Mouse (Mus musculus): ENCODE results near the gene Hist3h2ba. TPM values are rescaled to one million over a fixed set of nuclear protein-coding genes. Genes with fewer than 3 reads are reported as not detected.

Gene Hist3h2ba
- polyA plus RNA-seq, 1 experiment from 2014 or later, result 355 TPM

DNA sequence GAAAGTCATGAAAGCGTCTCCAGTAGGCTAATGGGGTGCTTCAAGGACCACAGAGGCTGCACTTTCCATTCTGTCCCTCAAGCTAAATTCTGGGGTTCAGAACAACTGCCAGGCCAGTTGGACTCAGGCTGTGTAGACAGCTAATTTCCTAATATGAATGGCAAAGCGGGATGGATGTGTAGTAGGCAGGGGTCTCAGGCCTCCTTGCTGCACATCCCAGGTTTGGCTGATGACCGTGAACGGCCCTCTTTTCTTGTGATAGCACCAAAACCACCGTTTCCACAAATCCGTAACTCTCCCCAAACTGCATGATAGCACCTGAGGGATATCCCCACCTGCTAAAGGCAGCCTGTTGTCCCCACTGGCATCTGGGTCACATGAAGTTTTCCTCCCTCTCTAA, 9.8 kb downstream of the Hist3h2ba start:
- H3K9ac ChIP-seq (replicated peaks), result 0 out of 2 replicates have a peak overlapping the region, but pooled peaks have one; percentile 100
- H3K27me3 ChIP-seq, result no peaks in the 10 kb centered on the region
- peak overlapping the region; percentile 79 for H3K4me2 ChIP-seq (replicated peaks)
- H3K4me3 ChIP-seq, result peak overlapping the region; percentile 99
- no peaks in the 10 kb centered on the region for H3K36me3 ChIP-seq
- 86% methylated on average over 6 of the region's 6 CpGs for WGBS
- H3K4me1 ChIP-seq, result peaks cover 46% of the 10 kb centered on the region
- H3K9me3 ChIP-seq, result no peaks in the 10 kb centered on the region
- H3K27ac ChIP-seq (replicated peaks), result no peak overlapping the region
- no peak for ATAC-seq (replicated peaks)

DNA sequence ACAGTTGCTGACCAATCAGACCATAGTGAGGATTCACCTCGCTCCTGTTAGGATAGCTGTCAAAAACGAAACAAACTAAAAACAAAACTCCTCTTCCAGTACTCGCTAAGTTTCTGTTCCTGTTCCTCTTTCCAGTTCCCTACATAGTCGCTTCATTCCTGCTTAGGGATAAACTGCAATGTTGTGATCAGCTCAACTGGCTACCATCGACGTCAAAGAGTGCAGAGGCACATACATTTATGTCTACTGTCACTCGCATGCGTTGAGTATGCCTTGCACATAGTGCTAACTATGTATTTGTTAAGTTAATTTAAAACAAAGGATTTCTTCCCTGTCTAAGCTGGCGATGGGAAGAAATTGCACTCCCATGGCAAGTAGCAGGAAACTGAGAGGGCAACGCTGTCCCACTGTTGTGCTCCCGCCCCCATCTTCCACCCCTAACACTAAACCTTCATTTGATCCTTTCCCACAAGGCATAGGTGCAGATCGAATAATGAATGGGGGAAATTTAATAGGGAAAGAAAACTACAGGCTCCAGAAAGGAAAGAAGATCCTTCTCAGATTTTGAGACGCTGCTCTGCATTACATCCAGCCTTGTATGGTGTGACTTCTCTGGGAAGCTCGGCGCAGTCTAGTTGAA, 10.6 kb downstream of the Hist3h2ba start:
- Histone ChIP-seq H3K9ac (replicated peaks) (peak overlapping the region; percentile 59), H3K27ac (replicated peaks) (peak overlapping the region; percentile 83)

GRCm38 (mm10) chr11:58959921-58960465, 11.3 kb downstream of the Hist3h2ba start:
- Histone ChIP-seq H3K4me1 (peaks cover 46% of the 10 kb centered on the region), H3K4me3 (peak overlapping the region; percentile 56), H3K4me2 (replicated peaks) (peak overlapping the region; percentile 96), H3K27ac (replicated peaks) (peak overlapping the region; percentile 83), H3K9ac (replicated peaks) (peak overlapping the region; percentile 59), H3K36me3 (no peaks in the 10 kb centered on the region), H3K27me3 (no peaks in the 10 kb centered on the region), H3K9me3 (no peaks in the 10 kb centered on the region)
- ATAC-seq (replicated peaks), result peak; percentile 80
- 3% methylated on average over 40 of the region's 40 CpGs for WGBS

More for the DNA sequence above, 10.6 kb downstream of the Hist3h2ba start:
- no peaks in the 10 kb centered on the region for H3K27me3 ChIP-seq
- peak overlapping the region; percentile 56 for H3K4me3 ChIP-seq
- 32% methylated on average over 15 of the region's 15 CpGs for WGBS
- H3K36me3 ChIP-seq, result no peaks in the 10 kb centered on the region
- no peaks in the 10 kb centered on the region for H3K9me3 ChIP-seq
- peak overlapping the region; percentile 96 for H3K4me2 ChIP-seq (replicated peaks)
- H3K4me1 ChIP-seq, result peaks cover 46% of the 10 kb centered on the region
- no peak for ATAC-seq (replicated peaks)

DNA sequence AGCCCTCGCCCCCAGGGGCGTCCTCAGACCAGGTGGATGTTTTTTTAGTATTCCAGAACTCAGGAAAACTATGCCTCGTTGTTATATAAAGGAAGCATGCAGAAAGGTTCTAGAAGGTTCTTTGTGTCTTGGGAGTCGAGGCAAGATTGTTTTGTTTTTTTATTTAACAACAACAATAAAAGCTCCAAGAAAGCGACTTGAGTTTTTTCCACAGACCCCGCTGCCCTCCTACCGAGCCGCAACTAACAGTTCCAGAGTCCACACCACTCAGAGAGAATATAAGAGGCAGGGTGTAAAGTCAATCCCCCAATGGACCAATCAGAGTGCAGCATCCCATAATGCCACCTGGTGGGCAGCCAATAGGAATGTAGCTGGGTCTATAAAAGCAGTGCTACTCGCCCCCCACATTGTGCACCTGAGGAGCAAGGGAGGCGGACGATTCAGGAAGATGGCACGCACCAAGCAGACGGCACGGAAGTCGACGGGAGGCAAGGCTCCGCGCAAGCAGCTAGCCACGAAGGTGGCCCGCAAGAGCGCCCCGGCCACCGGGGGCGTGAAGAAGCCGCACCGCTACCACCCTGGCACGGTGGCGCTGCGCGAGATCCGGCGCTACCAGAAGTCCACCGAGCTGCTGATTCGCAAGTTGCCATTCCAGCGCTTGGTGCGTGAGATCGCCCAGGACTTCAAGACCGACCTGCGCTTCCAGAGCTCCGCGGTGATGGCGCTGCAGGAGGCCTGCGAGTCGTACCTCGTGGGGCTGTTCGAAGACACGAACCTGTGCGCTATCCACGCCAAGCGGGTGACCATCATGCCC, 12.9 kb downstream of the Hist3h2ba start:
- Histone ChIP-seq H3K4me1 (peaks cover 40% of the 10 kb centered on the region), H3K9me3 (no peaks in the 10 kb centered on the region), H3K4me2 (replicated peaks) (no peak overlapping the region), H3K27ac (replicated peaks) (no peak overlapping the region), H3K9ac (replicated peaks) (no peak overlapping the region), H3K27me3 (no peaks in the 10 kb centered on the region), H3K4me3 (no peak overlapping the region), H3K36me3 (no peaks in the 10 kb centered on the region)
- WGBS, result 65% methylated on average over 50 of the region's 50 CpGs
- no peak for ATAC-seq (replicated peaks)

- Histone ChIP-seq H3K9me3 (no peaks in the 10 kb centered on the region), H3K36me3 (no peaks in the 10 kb centered on the region), H3K27ac (replicated peaks) (no peak overlapping the region), H3K4me3 (no peak overlapping the region), H3K27me3 (no peaks in the 10 kb centered on the region), H3K9ac (replicated peaks) (no peak overlapping the region), H3K4me1 (peaks cover 21% of the 10 kb centered on the region), H3K4me2 (replicated peaks) (no peak overlapping the region)
- 35% methylated on average over 17 of the region's 17 CpGs for WGBS
- ATAC-seq (replicated peaks), result no peak
Measured at GRCm38 (mm10) chr11:58963543-58963942, 14.8 kb downstream of the Hist3h2ba start.

- no peak overlapping the region for H3K4me2 ChIP-seq (replicated peaks)
- WGBS, result 87% methylated on average over 7 of the region's 7 CpGs
- no peak overlapping the region for H3K27ac ChIP-seq (replicated peaks)
- no peak overlapping the region for H3K9ac ChIP-seq (replicated peaks)
- H3K4me1 ChIP-seq, result peaks cover 14% of the 10 kb centered on the region
- no peak overlapping the region for H3K4me3 ChIP-seq
- ATAC-seq (replicated peaks), result no peak
- no peaks in the 10 kb centered on the region for H3K9me3 ChIP-seq
- peaks cover 1% of the 10 kb centered on the region; the same call in 1 of the 2 replicates for H3K36me3 ChIP-seq
- no peaks in the 10 kb centered on the region for H3K27me3 ChIP-seq
Measured at GRCm38 (mm10) chr11:58964216-58964615, 15.5 kb downstream of the Hist3h2ba start.

- H3K4me2 ChIP-seq (replicated peaks), result no peak overlapping the region
- H3K27ac ChIP-seq (replicated peaks), result no peak overlapping the region
- H3K4me1 ChIP-seq, result peaks cover 4% of the 10 kb centered on the region; the same call in 1 of the 2 replicates
- no peak for ATAC-seq (replicated peaks)
- H3K27me3 ChIP-seq, result no peaks in the 10 kb centered on the region
- H3K9me3 ChIP-seq, result no peaks in the 10 kb centered on the region
- no peak overlapping the region for H3K4me3 ChIP-seq
- H3K36me3 ChIP-seq, result peaks cover 5% of the 10 kb centered on the region; the same call in 1 of the 2 replicates
- H3K9ac ChIP-seq (replicated peaks), result no peak overlapping the region
- 62% methylated on average over 12 of the region's 12 CpGs for WGBS
Measured at GRCm38 (mm10) chr11:58965001-58965760, 16.5 kb downstream of the Hist3h2ba start.

DNA sequence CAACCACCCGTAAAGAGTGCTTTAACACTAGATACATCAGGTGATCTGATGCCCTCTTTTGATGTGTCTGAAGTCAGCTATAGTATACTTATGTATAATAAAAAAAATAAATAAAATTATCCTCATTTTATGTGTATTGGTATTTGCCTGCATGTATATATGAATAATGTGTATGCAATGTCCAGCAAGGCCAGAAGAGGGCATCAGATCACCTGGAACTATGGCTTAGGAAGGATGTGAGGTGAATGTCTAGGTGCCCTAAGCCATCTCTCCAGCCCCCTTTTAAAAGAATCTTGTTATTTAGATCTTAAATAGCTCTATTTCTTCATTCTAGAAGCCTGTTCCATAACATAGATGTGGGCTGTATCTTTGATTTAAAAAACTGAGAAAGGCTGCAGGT, 18.6 kb downstream of the Hist3h2ba start:
- Histone ChIP-seq H3K4me3 (no peak overlapping the region), H3K9ac (replicated peaks) (no peak overlapping the region), H3K9me3 (no peaks in the 10 kb centered on the region), H3K27me3 (no peaks in the 10 kb centered on the region), H3K4me1 (no peaks in the 10 kb centered on the region), H3K36me3 (peaks cover 13% of the 10 kb centered on the region; the same call in 1 of the 2 replicates), H3K4me2 (replicated peaks) (no peak overlapping the region), H3K27ac (replicated peaks) (no peak overlapping the region)
- WGBS, result 94% methylated on average over 1 of the region's 1 CpGs
- no peak for ATAC-seq (replicated peaks)

DNA sequence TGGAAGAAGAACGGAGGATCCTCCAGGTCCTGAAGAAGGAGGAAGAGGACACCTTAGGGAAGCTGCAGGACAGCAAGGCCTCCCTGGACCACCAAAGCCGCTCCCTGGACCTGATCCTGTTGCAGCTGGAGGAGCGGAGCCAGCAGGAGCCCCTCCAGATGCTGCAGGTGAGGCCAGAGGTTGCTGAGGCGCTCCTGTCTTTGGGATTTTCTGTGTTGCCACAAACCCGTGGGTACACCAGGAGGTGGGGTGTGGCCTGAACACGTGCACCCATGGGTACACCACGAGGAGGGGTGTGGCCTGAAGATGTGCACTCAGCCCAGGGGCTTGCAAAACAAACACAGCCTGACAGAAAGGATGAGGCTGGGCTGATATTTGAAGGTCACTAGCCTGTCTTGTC, 19.8 kb downstream of the Hist3h2ba start:
- 89% methylated on average over 7 of the region's 7 CpGs for WGBS
- no peak overlapping the region for H3K9ac ChIP-seq (replicated peaks)
- H3K4me2 ChIP-seq (replicated peaks), result no peak overlapping the region
- ATAC-seq (replicated peaks), result no peak
- no peak overlapping the region for H3K27ac ChIP-seq (replicated peaks)
- H3K4me3 ChIP-seq, result no peak overlapping the region
- no peaks in the 10 kb centered on the region for H3K9me3 ChIP-seq
- H3K36me3 ChIP-seq, result peaks cover 13% of the 10 kb centered on the region; the same call in 1 of the 2 replicates
- no peaks in the 10 kb centered on the region for H3K27me3 ChIP-seq
- H3K4me1 ChIP-seq, result no peaks in the 10 kb centered on the region; the same call in 1 of the 2 replicates

GRCm38 (mm10) chr11:58969027-58969426, 20.3 kb downstream of the Hist3h2ba start:
- H3K27ac ChIP-seq (replicated peaks), result no peak overlapping the region
- H3K4me3 ChIP-seq, result no peak overlapping the region
- H3K27me3 ChIP-seq, result no peaks in the 10 kb centered on the region
- no peak overlapping the region for H3K4me2 ChIP-seq (replicated peaks)
- H3K9me3 ChIP-seq, result no peaks in the 10 kb centered on the region
- peaks cover 13% of the 10 kb centered on the region; the same call in 1 of the 2 replicates for H3K36me3 ChIP-seq
- 82% methylated on average over 8 of the region's 8 CpGs for WGBS
- no peak for ATAC-seq (replicated peaks)
- no peak overlapping the region for H3K9ac ChIP-seq (replicated peaks)
- H3K4me1 ChIP-seq, result no peaks in the 10 kb centered on the region; the same call in 1 of the 2 replicates

GRCm38 (mm10) chr11:58969659-58970058, 20.9 kb downstream of the Hist3h2ba start:
- Histone ChIP-seq H3K4me2 (replicated peaks) (no peak overlapping the region), H3K36me3 (peaks cover 13% of the 10 kb centered on the region; the same call in 1 of the 2 replicates), H3K9ac (replicated peaks) (no peak overlapping the region), H3K27me3 (no peaks in the 10 kb centered on the region), H3K27ac (replicated peaks) (no peak overlapping the region), H3K9me3 (no peaks in the 10 kb centered on the region), H3K4me3 (no peak overlapping the region), H3K4me1 (no peaks in the 10 kb centered on the region; the same call in 1 of the 2 replicates)
- WGBS, result 81% methylated on average over 6 of the region's 6 CpGs
- ATAC-seq (replicated peaks), result no peak
